Mouse (Mus musculus) adrenal gland, postnatal 36 days (tissue): ENCODE measurements around the gene Tmeff1. TPM values are rescaled to one million over a fixed set of nuclear protein-coding genes. Genes with fewer than 3 reads are reported as not detected.

Source experiments
- DNase-seq, 2 experiments: peaks; one replicate each; pipeline ENCODE4 v3.0.0; 2021; ENCODE audit warnings: mixed read lengths in 1 of 2
- total RNA-seq, 2 experiments: library from RNA; stranded (reverse); gene quantifications; 2 replicates each; pipeline ENCODE4 v1.2.3; 2021

Tmeff1 gene
- total RNA-seq, 2 experiments from 2014 or later = 9.3 to 14.4 TPM

DNA sequence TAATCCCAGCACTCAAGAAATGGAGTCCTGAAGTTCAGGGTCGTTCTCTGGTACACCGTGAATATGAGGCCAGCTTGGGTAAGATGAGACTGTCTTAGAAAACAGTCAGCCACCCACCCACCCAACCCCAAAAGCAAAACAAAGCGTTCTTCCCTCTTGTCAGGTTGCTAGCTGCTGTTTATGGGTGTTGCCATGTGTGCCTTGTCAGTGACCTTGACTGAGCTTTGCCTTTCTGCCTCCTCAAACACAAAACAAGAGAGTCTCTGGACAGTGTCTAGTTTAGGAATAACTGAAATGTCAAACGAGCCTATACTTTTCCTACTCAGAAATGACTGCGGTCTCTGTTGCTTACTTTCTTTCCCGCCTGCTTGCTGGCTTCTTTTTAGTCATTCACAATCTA, 37.3 kb downstream of the Tmeff1 start:
- no peak for DNase-seq

DNA sequence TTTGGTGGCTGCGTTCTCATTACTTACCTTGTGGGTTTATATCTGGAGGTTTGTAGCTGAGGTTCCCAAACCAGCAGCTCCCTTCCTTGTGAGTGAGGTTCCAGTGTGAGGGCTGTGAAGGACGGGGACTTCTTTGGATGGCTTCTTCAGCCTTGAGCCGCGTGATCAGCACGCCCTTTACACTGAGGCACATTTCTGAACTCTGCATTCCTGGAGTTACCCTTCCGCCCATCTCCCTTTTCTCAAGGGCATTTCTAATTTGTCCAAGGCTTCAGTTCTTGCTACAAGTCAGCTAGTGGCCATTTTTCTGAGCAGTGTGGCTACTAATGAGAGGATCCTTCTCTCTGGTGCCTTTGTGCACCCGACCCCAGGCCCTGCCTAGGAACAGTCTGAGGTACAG, 38.0 kb downstream of the Tmeff1 start:
- DNase-seq = peak; percentile 11 to 12

DNA sequence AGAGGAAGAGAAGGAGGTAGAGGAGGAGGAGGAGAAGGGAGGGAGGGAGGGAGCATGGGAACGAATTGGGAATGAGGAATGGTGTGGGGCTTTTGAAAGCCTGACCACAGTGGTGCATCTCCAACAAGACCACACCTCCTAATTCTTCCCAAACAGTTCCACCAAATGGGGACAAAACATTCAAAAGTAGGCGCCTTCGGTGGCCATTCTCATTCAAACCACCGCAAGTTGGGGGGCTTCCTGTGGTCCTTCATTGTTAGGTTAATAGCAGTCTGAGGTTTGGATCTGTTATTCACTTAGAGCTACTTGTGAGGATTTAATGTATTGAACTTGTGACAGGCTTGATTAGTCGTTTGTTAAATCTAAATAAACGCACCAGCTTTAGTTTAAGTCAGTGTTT, 40.0 kb downstream of the Tmeff1 start:
- DNase-seq = no peak

DNA sequence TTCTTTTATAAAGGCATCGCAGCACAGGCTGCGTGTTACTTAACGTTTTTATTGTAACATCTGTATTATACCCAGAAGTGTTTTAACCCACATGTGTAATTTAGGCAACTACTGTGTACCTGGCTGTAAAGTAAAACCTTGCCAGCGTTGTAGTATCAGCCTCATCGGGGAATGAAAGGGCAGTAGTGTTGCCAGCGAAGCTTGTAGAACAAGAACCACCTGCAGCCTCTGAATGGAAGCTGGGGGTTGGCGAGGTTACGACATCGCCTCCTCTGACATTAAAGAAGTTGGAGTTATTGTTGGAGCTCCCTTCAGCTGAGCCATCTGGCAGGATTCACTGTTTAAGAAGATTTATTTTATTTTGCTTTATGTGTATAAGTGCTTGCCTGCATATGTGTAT, 40.9 kb downstream of the Tmeff1 start:
- no peak for DNase-seq

DNA sequence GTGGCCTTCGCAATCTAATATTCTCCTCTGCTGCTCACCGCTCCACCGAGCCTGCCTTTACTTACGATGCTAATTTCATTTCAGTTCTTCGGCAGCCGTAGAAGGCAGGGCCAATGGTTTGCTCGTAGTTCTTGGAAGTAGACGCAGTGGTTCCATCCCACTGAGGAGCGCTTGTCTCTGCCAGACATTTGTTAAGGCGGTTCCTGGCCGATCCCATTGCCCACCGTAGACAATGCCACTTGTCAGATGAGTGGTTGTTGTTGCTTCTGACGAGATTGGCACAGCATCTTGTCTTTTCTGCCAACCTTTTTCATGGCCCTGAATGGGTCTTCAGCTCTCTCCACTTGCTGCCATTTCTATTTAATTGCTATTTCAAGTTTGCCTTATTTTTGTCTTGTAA, 44.5 kb downstream of the Tmeff1 start:
- DNase-seq = no peak

DNA sequence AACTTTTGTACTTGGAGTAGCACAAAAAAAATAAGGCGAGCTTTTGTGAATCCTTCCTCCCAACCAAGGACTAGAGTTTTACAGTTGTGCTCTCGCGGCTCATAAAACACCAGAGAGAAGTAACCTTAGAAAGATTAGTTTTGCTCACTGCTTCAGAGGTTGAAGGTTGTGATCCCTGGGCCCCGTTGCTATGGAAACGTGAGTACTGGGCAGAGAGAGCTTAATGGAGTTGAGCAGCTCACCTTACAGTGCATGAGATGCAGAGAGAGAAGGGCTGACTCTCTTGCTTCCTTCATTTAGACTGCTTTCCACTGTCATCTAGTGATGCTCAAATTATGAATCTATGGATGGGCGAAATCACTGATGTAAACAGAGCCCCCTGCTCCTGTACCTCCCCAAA, 48.6 kb downstream of the Tmeff1 start:
- DNase-seq = no peak

DNA sequence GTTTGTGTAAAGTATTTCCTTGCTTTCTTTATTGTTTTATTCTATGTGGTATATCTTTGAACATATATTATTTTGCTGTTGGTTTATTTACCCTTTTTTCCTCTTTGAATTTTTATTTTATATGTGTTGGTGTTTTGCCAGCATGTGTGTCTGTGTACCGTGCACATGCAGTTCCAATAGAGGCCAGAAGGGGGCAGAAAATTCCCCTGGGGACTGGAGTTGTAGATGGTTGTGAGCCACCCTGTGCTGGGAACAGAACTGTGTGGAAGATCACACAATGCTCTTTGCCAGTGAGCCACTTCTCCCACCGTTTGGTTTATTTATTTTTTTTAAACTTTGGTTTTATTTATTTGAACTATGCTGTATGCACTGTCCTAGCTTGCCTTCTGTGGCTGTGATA, 49.1 kb downstream of the Tmeff1 start:
- DNase-seq = peak in 1 of 2 experiments; percentile 17

DNA sequence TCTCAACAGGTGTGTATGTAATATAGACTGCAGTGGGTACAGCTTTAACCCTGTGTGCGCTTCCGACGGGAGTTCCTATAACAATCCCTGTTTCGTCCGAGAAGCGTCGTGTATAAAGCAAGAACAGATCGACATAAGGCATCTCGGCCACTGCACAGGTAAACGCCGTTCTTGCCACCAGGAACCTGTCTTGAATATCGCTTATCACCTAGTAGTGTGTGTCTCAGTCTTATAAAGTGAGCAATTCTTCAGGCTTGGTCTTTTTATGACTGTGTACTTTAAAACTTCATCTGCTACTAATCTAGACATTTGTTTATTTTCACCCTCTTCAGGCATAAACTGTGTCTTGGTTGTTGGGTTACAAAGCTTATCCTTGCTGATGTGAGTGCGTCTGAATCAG, 51.9 kb downstream of the Tmeff1 start:
- DNase-seq = no peak

DNA sequence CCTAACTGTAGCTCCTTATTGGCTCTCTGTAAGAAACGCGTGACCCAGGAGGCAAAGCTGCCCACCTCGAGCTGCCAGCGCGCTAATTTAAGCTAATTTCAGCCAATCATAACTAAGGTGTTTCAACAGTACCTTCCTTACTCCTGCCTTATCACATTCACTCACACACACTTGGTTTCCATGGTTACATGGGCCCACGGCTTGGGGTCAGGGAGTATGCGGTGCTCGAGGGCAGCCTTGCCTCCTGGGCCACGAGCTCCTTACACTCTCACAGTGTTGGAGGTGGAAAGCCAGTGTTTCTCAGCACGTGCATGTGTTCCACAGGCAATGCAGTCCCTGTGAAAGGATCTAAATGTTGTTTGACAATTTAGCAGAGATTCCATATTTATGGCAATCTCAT, 53.2 kb downstream of the Tmeff1 start:
- DNase-seq = no peak

DNA sequence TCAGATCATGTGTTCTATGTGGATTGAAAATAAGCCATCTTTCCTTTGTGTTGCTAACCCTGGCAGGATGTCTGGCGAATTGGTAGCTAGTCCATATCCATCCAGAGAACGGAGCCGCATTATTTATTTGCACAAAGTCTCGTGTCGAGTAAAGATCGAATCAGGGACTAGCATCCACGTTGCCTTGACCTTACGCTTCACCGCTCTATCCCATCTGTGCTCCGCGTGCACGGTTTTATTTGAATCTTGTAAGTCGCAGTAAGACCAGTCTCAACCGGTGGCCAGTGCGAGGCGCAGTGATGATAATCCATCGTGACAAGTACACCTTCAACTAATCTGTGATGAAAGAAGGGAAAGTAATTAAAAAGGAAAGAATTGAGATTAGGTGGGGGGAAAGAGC, 54.5 kb downstream of the Tmeff1 start:
- DNase-seq = no peak

DNA sequence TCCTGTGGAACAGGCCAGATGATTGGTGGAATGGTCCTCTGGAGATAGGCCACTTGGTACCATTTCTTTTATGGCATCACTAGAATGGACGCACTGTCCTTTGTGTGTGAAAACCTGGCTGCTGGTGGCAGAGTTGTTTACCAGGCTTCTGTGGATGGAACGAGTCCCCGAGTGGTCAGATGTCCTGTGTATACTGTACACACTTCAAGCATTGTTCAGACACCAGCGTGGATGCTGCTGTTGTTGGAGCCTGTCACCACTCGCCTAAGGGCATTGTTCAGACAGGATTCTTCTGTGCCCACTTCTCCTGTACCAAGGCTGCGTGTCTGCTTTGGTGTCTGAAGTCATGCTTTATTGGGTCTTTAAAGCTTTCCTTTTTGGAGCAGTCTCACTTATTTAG, 58.8 kb downstream of the Tmeff1 start:
- DNase-seq = no peak

DNA sequence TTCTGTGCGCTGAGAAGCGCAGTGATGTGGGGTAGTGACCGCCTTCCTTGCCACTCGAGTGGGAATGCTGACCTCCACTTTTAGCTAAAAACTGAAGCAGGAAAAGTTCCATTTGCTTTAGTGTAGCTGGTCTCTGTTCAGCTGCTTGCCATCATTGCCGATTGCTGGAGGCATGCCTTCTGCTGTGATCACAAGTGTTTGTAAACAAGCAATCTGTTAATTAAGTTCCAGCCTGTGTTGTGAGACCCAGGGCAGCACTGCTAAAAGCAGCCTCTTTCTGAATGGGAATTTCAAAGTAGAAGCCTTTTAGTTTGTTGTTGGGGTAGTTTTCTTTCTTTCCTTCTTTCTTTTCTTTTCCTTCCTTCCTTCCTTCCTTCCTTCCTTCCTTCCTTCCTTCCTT, 61.2 kb downstream of the Tmeff1 start:
- DNase-seq = no peak

DNA sequence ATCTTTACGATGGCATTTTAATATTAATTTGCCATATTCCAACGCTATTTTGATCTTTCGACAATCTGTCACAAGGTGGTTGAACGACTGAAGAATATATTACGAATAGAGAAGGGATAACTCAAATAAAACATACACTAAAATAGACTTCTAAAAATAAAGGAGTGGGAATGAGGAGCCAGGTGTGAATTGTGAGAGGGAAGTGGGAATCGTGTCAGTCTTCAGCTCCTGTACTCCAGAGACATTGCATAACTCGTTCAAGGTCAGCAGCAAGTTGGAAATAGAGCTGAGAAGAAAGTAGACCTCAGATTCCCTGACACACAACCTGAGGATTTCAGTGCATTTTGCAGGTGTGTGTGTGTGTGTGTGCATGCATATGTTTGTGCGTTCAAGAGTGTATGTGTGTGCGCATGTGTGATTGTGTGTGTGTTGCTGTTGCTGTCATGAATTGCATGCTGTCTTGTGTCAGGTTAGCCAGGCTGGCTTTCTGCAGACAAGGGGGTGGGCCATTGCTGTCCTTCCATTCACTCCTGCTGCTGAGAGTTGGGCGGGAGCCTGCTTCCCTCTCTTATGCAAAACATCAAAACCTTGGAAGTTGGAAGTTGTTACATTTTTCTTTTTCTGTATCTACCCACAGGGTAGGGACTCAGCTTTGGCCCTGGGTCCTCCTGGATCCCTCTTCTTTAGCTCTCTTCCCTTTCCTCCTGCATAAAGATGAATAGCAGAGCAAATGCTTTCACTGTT, 65.8 kb downstream of the Tmeff1 start:
- no peak for DNase-seq

DNA sequence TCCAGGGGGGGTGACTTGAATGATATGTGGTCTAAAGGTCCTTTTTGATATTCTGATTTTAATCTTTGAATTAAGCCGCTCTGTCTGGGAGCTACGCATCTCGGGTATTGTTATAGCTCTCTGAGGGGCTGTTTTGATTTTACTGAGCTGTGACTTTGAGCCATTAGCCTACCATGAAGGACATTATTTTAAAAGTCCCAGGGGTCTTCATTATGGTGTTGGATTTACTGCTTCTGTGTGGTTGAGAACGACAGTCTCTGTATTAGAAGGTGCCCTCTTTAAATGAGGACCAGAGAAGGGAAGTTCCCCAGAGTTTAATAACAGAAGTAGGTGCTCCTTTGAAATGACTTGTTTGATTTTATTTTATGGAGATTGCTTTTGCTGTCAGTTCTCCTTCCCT, 69.1 kb downstream of the Tmeff1 start:
- DNase-seq = no peak

DNA sequence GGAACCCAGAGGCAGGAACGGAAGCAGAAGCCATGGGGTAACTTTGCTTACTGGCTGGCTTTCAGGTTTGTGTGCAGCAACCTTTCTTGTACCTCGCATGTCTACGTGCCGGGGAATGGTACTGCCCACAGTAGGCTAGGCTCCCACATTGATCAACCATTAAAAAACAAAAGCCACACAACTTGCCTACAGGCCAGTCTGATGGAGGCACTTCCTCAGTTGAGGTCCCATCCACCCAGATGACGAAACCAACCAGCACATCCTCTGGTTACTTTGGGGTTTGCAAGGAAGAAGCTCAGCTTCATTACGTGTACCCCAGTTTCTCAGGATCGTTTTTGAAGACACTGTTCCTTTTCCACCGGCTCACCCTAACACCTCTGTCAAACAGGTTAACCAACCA, 71.6 kb downstream of the Tmeff1 start:
- DNase-seq = no peak

DNA sequence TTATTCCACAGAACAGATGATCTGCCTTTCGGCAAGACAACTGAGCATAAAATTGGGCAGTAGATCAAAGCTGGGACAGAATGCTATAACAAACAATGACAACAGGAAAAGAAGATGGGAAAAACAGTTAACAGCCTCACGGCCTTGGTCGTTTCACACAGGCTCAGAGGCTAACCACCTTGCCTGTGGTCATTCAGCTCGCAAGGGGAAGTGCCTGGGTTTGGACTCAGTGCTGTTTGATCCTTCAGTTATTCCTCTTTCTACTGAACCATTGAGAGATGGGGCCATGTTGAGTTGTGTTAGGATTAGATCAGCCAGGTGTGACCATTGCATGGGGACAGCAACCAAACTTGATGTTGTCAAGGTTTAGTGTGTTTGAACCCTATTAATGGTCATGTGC, 75.2 kb downstream of the Tmeff1 start:
- no peak for DNase-seq

DNA sequence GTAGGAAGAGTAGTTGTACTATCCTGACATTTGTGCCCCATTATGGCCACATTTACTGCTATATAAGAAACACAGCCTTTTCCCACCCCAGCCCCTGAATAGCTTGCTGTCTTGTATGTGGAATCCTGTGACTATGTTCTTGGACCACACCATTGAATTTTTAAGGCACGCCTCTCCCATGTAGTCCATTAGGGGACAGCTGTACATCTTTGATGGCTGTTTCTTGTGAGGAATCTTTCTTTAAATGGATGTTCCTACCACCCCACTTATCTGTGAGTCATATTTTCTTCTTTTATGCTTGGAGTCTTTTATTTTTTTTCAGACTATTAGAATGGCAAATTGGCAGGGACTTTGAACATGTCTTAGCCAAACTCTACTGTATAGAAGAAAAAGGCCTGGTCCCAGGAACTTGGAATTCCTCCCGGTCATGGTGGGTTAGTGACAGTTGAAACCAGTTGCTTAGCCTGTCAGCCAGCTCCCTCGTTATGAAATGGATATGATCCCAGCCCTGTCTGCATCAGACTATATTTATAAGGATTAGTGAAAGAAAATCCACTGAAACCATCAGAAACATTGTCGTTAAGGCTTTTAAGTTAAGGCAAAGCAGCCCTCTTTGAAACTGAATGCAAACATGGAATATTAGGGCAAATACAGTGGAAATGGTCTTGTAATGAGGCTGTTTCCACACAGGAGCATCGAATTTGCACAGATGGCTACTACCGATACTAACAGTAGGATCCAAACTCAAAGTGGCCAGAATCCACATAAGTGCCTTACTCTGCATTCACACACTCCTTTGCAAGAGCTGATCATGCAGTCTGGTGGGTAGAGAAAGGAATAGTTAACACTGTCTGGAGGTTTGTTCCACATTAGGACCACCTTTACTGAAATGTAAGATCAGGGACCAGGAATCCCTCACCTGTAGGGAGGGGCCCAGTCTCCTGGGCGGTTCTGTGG, 75.9 kb downstream of the Tmeff1 start:
- no peak for DNase-seq

DNA sequence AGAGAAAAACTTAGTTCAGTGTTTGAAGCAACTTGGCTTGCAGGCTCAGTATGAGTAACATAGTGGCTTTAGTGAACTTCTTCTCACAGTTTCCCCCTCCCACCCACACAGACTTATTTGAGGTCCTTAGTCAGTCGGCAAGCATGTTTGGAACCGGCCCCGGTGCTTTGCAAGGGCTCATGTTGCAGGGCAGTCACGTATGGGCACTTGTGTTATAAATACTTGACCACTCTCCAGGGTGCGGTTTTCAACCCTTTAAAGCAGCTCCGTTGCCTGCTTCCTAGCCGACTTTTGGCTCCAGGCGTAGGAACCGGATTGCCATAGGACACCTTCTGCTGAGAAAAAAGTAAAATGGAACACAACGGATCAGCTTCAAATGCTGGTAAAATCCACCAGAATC, 78.3 kb downstream of the Tmeff1 start, which contains the start of gene Cavin4:
Gene Cavin4 (plus strand): TSS at position 244 of the 400 bp plus-strand sequence.
- no peak for DNase-seq

DNA sequence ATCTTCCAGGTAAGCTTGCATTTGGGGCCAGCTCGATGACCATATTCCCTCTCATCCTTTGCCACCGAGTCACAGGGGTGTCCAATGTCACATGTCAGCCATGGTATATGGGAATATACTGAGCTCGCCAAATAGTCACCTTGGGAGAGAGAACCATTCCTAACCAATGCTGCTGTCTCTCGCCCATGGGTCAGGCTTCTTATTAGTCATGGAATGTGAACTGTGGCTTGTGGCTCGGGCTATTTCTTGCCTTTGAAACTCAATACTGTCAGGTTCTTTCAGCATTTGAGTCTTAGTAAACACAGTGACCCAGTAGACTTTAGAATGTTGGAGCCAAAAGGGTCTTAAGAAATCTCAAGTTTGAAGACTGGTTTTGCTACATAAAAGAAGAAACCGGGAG, 79.0 kb downstream of the Tmeff1 start:
- DNase-seq = no peak

DNA sequence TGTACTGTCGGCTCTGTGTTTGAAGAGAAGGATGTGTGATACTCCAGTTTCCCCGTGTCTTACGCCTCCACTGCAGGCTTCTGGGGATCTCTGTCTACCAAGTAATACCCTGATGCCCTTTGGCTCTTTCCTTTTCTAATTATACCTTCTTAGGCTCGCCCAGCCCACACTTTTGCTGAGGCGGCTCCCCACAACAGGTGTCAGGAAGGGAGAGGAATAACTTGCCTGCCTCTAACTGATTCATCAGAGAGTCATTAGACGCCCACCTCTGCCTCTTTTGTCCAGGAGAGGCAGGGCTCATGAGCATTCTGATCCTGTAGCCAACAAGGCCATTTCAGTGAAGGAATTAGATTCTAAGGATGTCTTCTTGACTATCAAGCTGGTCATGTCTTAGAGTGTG, 82.3 kb downstream of the Tmeff1 start:
- no peak for DNase-seq

DNA sequence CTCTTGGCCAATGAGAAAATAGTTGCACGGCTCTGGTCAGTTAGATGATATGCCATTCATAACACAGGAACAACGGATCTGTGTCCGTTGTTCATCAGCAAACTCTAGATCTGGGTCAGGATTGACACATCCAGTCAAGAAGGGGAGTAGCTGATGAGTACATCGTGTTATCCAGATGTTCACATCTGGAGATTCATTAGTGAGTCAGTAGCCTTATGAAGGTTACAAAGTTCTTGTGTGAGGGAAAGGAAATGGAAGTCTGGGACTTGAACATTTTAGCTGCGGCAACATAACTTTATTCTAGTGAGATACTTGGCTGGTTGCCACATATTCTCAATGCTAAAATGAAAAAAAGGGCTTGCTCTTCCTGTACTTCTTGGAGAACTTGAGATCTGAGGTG, 87.9 kb downstream of the Tmeff1 start:
- DNase-seq = no peak

DNA sequence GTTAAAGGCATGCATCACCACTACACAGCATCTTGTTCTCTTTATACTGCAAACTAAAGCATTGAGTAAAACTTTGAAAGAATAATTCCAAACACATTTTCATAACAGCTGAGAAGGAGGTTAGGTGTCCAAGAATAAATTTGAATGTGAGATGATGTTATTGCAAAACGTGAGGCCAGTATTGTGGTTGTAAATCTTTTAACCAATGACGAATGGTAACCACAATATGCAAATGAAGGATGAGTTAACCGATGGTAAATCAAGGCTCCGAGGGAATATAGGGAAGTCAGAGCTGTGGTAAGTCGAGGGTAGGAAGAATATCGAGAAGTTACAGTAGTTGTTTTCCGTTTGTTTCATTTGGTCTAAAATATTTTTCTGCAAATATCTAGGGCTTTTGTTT, 89.4 kb downstream of the Tmeff1 start:
- no peak for DNase-seq

DNA sequence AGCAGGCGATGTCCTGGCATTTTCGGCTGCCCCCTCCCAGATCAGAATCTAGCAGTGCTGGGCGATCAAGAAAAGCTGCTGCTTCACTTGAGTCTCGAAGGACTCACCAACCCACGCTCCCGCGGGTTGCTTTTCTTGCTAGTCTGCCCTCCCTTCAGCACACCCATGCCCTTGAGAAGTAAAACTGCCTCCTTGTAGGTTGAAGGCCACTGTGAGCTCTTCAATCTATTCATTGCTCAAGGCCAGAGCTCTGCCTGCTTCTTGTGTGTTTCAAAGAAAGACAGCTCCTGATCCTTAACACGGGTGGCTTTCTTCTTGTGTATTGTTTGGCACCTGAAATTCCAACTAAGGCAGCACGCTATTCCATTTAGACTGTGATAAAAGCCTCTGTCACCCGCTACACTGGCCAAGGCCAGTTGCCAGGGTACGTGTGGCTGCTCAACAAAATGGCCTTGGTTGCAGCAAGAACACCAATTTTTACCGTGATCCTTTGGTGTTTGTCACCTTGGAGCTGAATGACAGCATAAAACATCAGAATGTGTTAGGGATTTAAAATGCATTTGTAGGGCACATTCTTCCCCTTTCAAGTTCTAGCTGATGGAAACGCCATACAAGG, 91.7 kb downstream of the Tmeff1 start:
- peak; percentile 55 to 56 for DNase-seq
